Mouse (Mus musculus) cerebellum, adult 2 months (tissue): ENCODE measurements around the gene Camk2d.

Source experiments
- CTCF ChIP-seq: fragments of 200-500 bp; IDR thresholded peaks from 2 replicates; pipeline ENCODE4 v1.5.1; 2011; ENCODE audit warnings: low read depth, mild to moderate bottlenecking, control low read depth, low read length, moderate library complexity, borderline replicate concordance; ENCODE audit not compliant: insufficient read depth
- POLR2A ChIP-seq: fragments of 200-500 bp; IDR thresholded peaks from 2 replicates; pipeline ENCODE4 v1.6.1; 2011; ENCODE audit warnings: low read length, control low read depth, borderline replicate concordance; ENCODE audit not compliant: insufficient read depth

- TF ChIP-seq CTCF = no peak
- no peak for TF ChIP-seq POLR2A
Measured at GRCm38 (mm10) chr3:126604656-126605434, 8.7 kb downstream of the Camk2d start.
